Mouse (Mus musculus) embryonic facial prominence, embryonic 11.5 days (tissue): ENCODE measurements at regions not wholly inside any gene's neighbourhood (a gene's known extent, or its start where the extent isn't known, plus 50 kb on each side); places are given as distances from the start of the nearest gene placed in this dataset.

Source experiments
- ATAC-seq: fragments of 200-750 bp; cut with Nextera tagmentation; replicated peaks from 2 replicates; pipeline ENCODE4 v1.8.0; 2017; ENCODE audit warnings: low read depth; ENCODE audit not compliant: insufficient number of reproducible peaks, low FRiP score, low TSS enrichment
- DNase-seq: peaks from one replicate; pipeline ENCODE4 v3.0.0-alpha.2; 2015; ENCODE audit warnings: low spot score
- H3K27ac ChIP-seq: fragments of 300-500 bp; sonication (generic); replicated peaks from 2 replicates; pipeline ENCODE4 v1.5.1; 2014; ENCODE audit warnings: mild to moderate bottlenecking, low read depth, low read length, control low read depth
- H3K27me3 ChIP-seq: fragments of 300-500 bp; sonication (generic); 2 replicates; pipeline ENCODE4 v1.6.1; 2014; ENCODE audit warnings: mild to moderate bottlenecking, low read length, moderate library complexity, mixed read lengths; ENCODE audit not compliant: control insufficient read depth, insufficient read depth
- H3K36me3 ChIP-seq: fragments of 300-500 bp; sonication (generic); replicated peaks from 2 replicates; pipeline ENCODE4 v1.6.1; 2014; ENCODE audit warnings: low read depth, mild to moderate bottlenecking, low read length, moderate library complexity, mixed read lengths; ENCODE audit not compliant: control insufficient read depth, insufficient read depth
- H3K4me1 ChIP-seq: fragments of 300-500 bp; sonication (generic); 2 replicates; pipeline ENCODE4 v1.6.1; 2014; ENCODE audit warnings: low read length, mixed read lengths; ENCODE audit not compliant: control insufficient read depth, insufficient read depth
- H3K4me2 ChIP-seq: fragments of 300-500 bp; sonication (generic); 2 replicates; pipeline ENCODE4 v1.6.1; 2014; ENCODE audit warnings: low read depth, mild to moderate bottlenecking, control low read depth, low read length, moderate library complexity
- H3K4me3 ChIP-seq: fragments of 300-500 bp; sonication (generic); 2 replicates; pipeline ENCODE4 v1.5.1; 2014; ENCODE audit warnings: low read depth, low read length, control low read depth
- H3K9ac ChIP-seq: fragments of 300-500 bp; sonication (generic); replicated peaks from 2 replicates; pipeline ENCODE4 v1.6.1; 2014; ENCODE audit warnings: mild to moderate bottlenecking, control low read depth, low read length
- H3K9me3 ChIP-seq: fragments of 300-500 bp; sonication (generic); replicated peaks from 2 replicates; pipeline ENCODE4 v1.6.1; 2016; ENCODE audit warnings: mild to moderate bottlenecking, low read length, inconsistent platforms, mixed read lengths; ENCODE audit not compliant: control insufficient read depth
- WGBS: fragments of 180-500 bp; shearing (Covaris S2); extraction: QIAGEN DNeasy Blood & Tissue Kit; methylation state at CpG from one replicate; pipeline ENCODE4 v1.1.7; 2014; 5-methylcytosine and 5-hydroxymethylcytosine counted together

- H3K4me3 ChIP-seq = no peak overlapping the region
- H3K9me3 ChIP-seq = no peaks in the 10 kb centered on the region
- no peaks in the 10 kb centered on the region for H3K36me3 ChIP-seq
- ATAC-seq = no peak
- H3K27ac ChIP-seq = no peak overlapping the region
- H3K4me1 ChIP-seq = no peaks in the 10 kb centered on the region
- no peaks in the 10 kb centered on the region for H3K27me3 ChIP-seq
- no peak overlapping the region for H3K9ac ChIP-seq
- DNase-seq = no peak
- 91% methylated on average over 9 of the region's 9 CpGs for WGBS
- H3K4me2 ChIP-seq = no peak overlapping the region
Observed at GRCm38 (mm10) chr7:138626061-138626460, 219.8 kb upstream of the Ppp2r2d start.

- no peak overlapping the region for H3K9ac ChIP-seq
- 85% methylated on average over 10 of the region's 10 CpGs for WGBS
- no peak overlapping the region for H3K4me2 ChIP-seq
- ATAC-seq (no peak), DNase-seq (no peak)
- H3K4me1 ChIP-seq = no peaks in the 10 kb centered on the region
- no peaks in the 10 kb centered on the region for H3K9me3 ChIP-seq
- H3K27me3 ChIP-seq = no peaks in the 10 kb centered on the region
- H3K4me3 ChIP-seq = no peak overlapping the region
- no peak overlapping the region for H3K27ac ChIP-seq
- no peaks in the 10 kb centered on the region for H3K36me3 ChIP-seq
Observed at GRCm38 (mm10) chr7:138620896-138621655, 223.5 kb upstream of the Tcerg1l start.

- WGBS = 68% methylated on average over 5 of the region's 5 CpGs
- no peaks in the 10 kb centered on the region for H3K4me1 ChIP-seq
- ATAC-seq = no peak
- H3K9me3 ChIP-seq = no peaks in the 10 kb centered on the region
- no peak overlapping the region for H3K4me2 ChIP-seq
- no peak overlapping the region for H3K27ac ChIP-seq
- no peaks in the 10 kb centered on the region for H3K27me3 ChIP-seq
- no peaks in the 10 kb centered on the region for H3K36me3 ChIP-seq
- DNase-seq = no peak
- H3K9ac ChIP-seq = no peak overlapping the region
- no peak overlapping the region for H3K4me3 ChIP-seq
Observed at GRCm38 (mm10) chr7:138620080-138620684, 222.7 kb upstream of the Tcerg1l start.

GRCm38 (mm10) chr7:138616468-138616867, 218.9 kb upstream of the Tcerg1l start:
- DNase-seq = no peak
- Histone ChIP-seq H3K9ac (no peak overlapping the region), H3K4me3 (no peak overlapping the region), H3K4me2 (no peak overlapping the region), H3K27me3 (no peaks in the 10 kb centered on the region), H3K4me1 (no peaks in the 10 kb centered on the region), H3K36me3 (no peaks in the 10 kb centered on the region), H3K27ac (no peak overlapping the region), H3K9me3 (no peaks in the 10 kb centered on the region)
- WGBS = 74% methylated on average over 2 of the region's 2 CpGs
- ATAC-seq = no peak

- ATAC-seq (no peak), DNase-seq (no peak)
- Histone ChIP-seq H3K4me1 (no peaks in the 10 kb centered on the region), H3K27me3 (no peaks in the 10 kb centered on the region), H3K9ac (no peak overlapping the region), H3K4me3 (no peak overlapping the region), H3K9me3 (no peaks in the 10 kb centered on the region), H3K27ac (no peak overlapping the region), H3K36me3 (no peaks in the 10 kb centered on the region), H3K4me2 (no peak overlapping the region)
- 90% methylated on average over 3 of the region's 3 CpGs for WGBS
Observed at GRCm38 (mm10) chr7:138609605-138610004, 212.1 kb upstream of the Tcerg1l start.

- H3K4me2 ChIP-seq = no peak overlapping the region
- H3K9me3 ChIP-seq = no peaks in the 10 kb centered on the region
- DNase-seq (no peak), ATAC-seq (no peak)
- H3K4me3 ChIP-seq = no peak overlapping the region
- no peaks in the 10 kb centered on the region for H3K27me3 ChIP-seq
- no peak overlapping the region for H3K9ac ChIP-seq
- H3K4me1 ChIP-seq = no peaks in the 10 kb centered on the region
- no peaks in the 10 kb centered on the region for H3K36me3 ChIP-seq
- 87% methylated on average over 4 of the region's 4 CpGs for WGBS
- no peak overlapping the region for H3K27ac ChIP-seq
Observed at GRCm38 (mm10) chr7:138609124-138609523, 211.6 kb upstream of the Tcerg1l start.

- no peak overlapping the region for H3K9ac ChIP-seq
- DNase-seq (no peak), ATAC-seq (0 out of 2 replicates have a peak, but pooled peaks have one; percentile 59)
- no peaks in the 10 kb centered on the region for H3K27me3 ChIP-seq
- H3K36me3 ChIP-seq = no peaks in the 10 kb centered on the region
- no peak overlapping the region for H3K4me2 ChIP-seq
- 86% methylated on average over 11 of the region's 11 CpGs for WGBS
- no peaks in the 10 kb centered on the region for H3K9me3 ChIP-seq
- no peaks in the 10 kb centered on the region for H3K4me1 ChIP-seq
- no peak overlapping the region for H3K27ac ChIP-seq
- no peak overlapping the region for H3K4me3 ChIP-seq
Observed at GRCm38 (mm10) chr7:138606363-138606964, 208.9 kb upstream of the Tcerg1l start.

- no peak for DNase-seq
- no peak for ATAC-seq
- no peak overlapping the region for H3K4me2 ChIP-seq
- no peak overlapping the region for H3K9ac ChIP-seq
- no peaks in the 10 kb centered on the region for H3K36me3 ChIP-seq
- H3K27ac ChIP-seq = no peak overlapping the region
- H3K9me3 ChIP-seq = no peaks in the 10 kb centered on the region
- no peaks in the 10 kb centered on the region for H3K4me1 ChIP-seq
- no peaks in the 10 kb centered on the region for H3K27me3 ChIP-seq
- H3K4me3 ChIP-seq = no peak overlapping the region
Observed at GRCm38 (mm10) chr7:138605923-138606322, 208.4 kb upstream of the Tcerg1l start.
